Mouse (Mus musculus) spleen, adult 2 months (tissue): ENCODE results near the gene Lmo2.

Source experiments
- CTCF ChIP-seq: fragments of 200-500 bp; IDR thresholded peaks from 2 replicates; pipeline ENCODE4 v1.5.1; 2011; ENCODE audit warnings: mild to moderate bottlenecking, inconsistent platforms; ENCODE audit not compliant: insufficient read depth, insufficient read length, insufficient replicate concordance; ENCODE audit errors: extremely low read depth
- POLR2A ChIP-seq: fragments of 200-500 bp; IDR thresholded peaks from 2 replicates; pipeline ENCODE4 v1.6.1; 2011; ENCODE audit warnings: low read depth, low read length, inconsistent platforms

- TF ChIP-seq POLR2A (no peak), CTCF (no peak)
Observed at GRCm38 (mm10) chr2:103936666-103937065, 21.1 kb upstream of the Lmo2 start.
